Mouse (Mus musculus) gastrocnemius, postnatal 14 days (tissue): Measurements from ENCODE around the gene Tpst1. TPM values are rescaled to one million over a fixed set of nuclear protein-coding genes. Genes with fewer than 3 reads are reported as not detected.

ENCODE experiments used
- DNase-seq: peaks from one replicate; pipeline ENCODE4 v3.0.0; 2021; ENCODE audit warnings: mixed read lengths
- intact Hi-C: fragments of 180-260 bp; cut with DNase I; formaldehyde crosslinking; loops from one replicate; pipeline ENCODE4 v1.15.1; 2025; ENCODE audit warnings: low total_unique reads
- total RNA-seq, 2 experiments: library from RNA; stranded (reverse); gene quantifications; 2 replicates each; pipeline ENCODE4 v1.2.3; 2021

The Tpst1 gene
- total RNA-seq, 2 experiments from 2014 or later = 15.6 to 22.6 TPM

- intact Hi-C loops = no loop called here
- no peak for DNase-seq
Observed at GRCm38 (mm10) chr5:130082431-130082830, 9.3 kb downstream of the Tpst1 start.

GRCm38 (mm10) chr5:130084271-130084670 is 11.1 kb downstream of the Tpst1 start:
- no peak for DNase-seq
- intact Hi-C loops = no loop called here

GRCm38 (mm10) chr5:130088008-130088407 is 14.9 kb downstream of the Tpst1 start:
- intact Hi-C loops = no loop called here
- no peak for DNase-seq

- intact Hi-C loops = no loop called here
- no peak for DNase-seq
Observed at GRCm38 (mm10) chr5:130088612-130089011, 15.5 kb downstream of the Tpst1 start.

GRCm38 (mm10) chr5:130089177-130089576 is 16.1 kb downstream of the Tpst1 start:
- DNase-seq = no peak
- intact Hi-C loops = no loop called here

GRCm38 (mm10) chr5:130089626-130090393 is 16.7 kb downstream of the Tpst1 start:
- intact Hi-C loops = no loop called here
- peak; percentile 25 for DNase-seq

GRCm38 (mm10) chr5:130096754-130097153 is 23.6 kb downstream of the Tpst1 start:
- intact Hi-C loops = no loop called here
- no peak for DNase-seq

GRCm38 (mm10) chr5:130097837-130098236 is 24.7 kb downstream of the Tpst1 start:
- intact Hi-C loops = no loop called here
- DNase-seq = no peak

GRCm38 (mm10) chr5:130101724-130102123 is 28.6 kb downstream of the Tpst1 start:
- intact Hi-C loops = no loop called here

GRCm38 (mm10) chr5:130109348-130109747 is 36.2 kb downstream of the Tpst1 start:
- no peak for DNase-seq
- intact Hi-C loops = no loop called here

More at GRCm38 (mm10) chr5:130101724-130102123, 28.6 kb downstream of the Tpst1 start:
- DNase-seq = no peak

GRCm38 (mm10) chr5:130110632-130111464 is 37.7 kb downstream of the Tpst1 start:
- no peak for DNase-seq

GRCm38 (mm10) chr5:130112653-130113052 is 39.5 kb downstream of the Tpst1 start:
- DNase-seq = no peak

More at GRCm38 (mm10) chr5:130110632-130111464, 37.7 kb downstream of the Tpst1 start:
- intact Hi-C loops = no loop called here

GRCm38 (mm10) chr5:130116116-130116515 is 43.0 kb downstream of the Tpst1 start:
- DNase-seq = no peak
- intact Hi-C loops = no loop called here

More at GRCm38 (mm10) chr5:130112653-130113052, 39.5 kb downstream of the Tpst1 start:
- intact Hi-C loops = no loop called here

GRCm38 (mm10) chr5:130116857-130117256 is 43.7 kb downstream of the Tpst1 start:
- intact Hi-C loops = no loop called here
- no peak for DNase-seq

GRCm38 (mm10) chr5:130117932-130118331 is 44.8 kb downstream of the Tpst1 start:
- intact Hi-C loops = no loop called here
- DNase-seq = no peak

GRCm38 (mm10) chr5:130119236-130119635 is 46.1 kb downstream of the Tpst1 start:
- no peak for DNase-seq
- intact Hi-C loops = no loop called here

GRCm38 (mm10) chr5:130120070-130120736 is 47.1 kb downstream of the Tpst1 start:
- intact Hi-C loops = no loop called here
- DNase-seq = no peak

- intact Hi-C loops = no loop called here
- DNase-seq = peak; percentile 75
Observed at GRCm38 (mm10) chr5:130120904-130121303, 47.8 kb downstream of the Tpst1 start.

- intact Hi-C loops = no loop called here
- DNase-seq = no peak
Observed at GRCm38 (mm10) chr5:130122355-130122754, 49.2 kb downstream of the Tpst1 start.

GRCm38 (mm10) chr5:130124271-130124670 is 51.1 kb downstream of the Tpst1 start:
- intact Hi-C loops = no loop called here
- DNase-seq = no peak
